ENCODE assay signal across 8 mouse cellular contexts in the genomic region with DNA sequence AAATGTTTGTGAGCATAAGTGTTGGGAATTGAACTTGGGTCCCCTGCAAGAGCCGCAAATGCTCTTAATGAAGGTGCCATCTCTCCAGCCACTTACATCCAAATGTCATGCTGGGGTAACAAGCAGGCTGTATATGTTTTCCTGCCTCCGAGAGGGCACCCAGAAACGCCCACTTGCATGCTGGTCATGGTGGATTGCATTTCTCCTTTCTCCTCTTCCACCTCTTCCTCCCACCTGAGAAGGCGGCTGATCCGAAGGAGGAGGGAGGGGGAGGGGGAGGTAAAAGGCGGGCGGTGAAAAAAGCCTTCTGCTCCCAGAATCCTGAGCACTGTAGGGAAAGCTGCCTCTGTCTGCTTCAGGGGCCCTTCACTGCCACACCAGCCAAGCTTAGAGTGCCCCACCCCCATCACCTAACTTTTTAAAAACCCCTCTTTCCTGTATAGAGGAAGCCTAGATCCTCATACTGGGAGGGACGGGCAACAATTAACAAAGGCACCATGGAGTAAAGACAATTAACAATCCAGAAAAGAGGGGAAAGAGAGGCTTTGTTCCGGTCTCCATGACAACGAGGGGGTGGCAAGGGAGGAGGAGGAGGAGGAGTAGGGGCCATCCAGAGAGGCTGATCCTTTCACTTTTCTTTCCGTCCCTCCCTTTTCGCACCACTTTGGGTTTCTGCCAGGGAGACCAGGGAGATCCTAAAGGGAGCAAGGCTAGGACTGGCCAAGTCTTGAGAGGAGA. TPM values are rescaled to one million over a fixed set of nuclear protein-coding genes. Genes with fewer than 3 reads are reported as not detected.
DNase-seq lines count a peak whose midpoint lies in the region; ATAC-seq and TF ChIP-seq lines count a peak whose summit lies in the region.

No protein-coding gene starts in this region.

- no peak for TF ChIP-seq CTCF in cerebellum, adult 2 months (IDR thresholded peaks at IDR 0.05; ENCODE audit: borderline replicate concordance, insufficient read depth, low read depth, low read length)
- no peak for TF ChIP-seq CTCF in small intestine, adult 2 months (IDR thresholded peaks at IDR 0.05; ENCODE audit: extremely low read depth, insufficient read length, insufficient replicate concordance, low read depth, low read length)

- ATAC-seq in cerebellum, adult (ENCODE audit: insufficient number of reproducible peaks, low FRiP score, low TSS enrichment), result no peak
- peak; percentile 86 for ATAC-seq in embryonic facial prominence, embryonic 11.5 days (replicated peaks; ENCODE audit: insufficient number of reproducible peaks, low FRiP score, low TSS enrichment, low read depth)

- DNase-seq in cerebellum, adult 2 months, result peak in 1 of 2 experiments; percentile 21
- DNase-seq in embryonic facial prominence, embryonic 11.5 days (ENCODE audit: low spot score), result peak; percentile 60
- DNase-seq in heart, postnatal 4 days, result peak; percentile 67
- DNase-seq in layer of hippocampus, adult 9-10 months (ENCODE audit: low spot score), result peak; percentile 27
- peak; percentile 60 for DNase-seq in lung, postnatal 14 days
- DNase-seq in c-Kit-positive CD71-positive TER-119-positive erythroid progenitor cells, embryonic 14.5 days (ENCODE audit: low spot score), result no peak

- H3K9ac ChIP-seq in embryonic facial prominence, embryonic 11.5 days (replicated peaks; ENCODE audit: low read length), result peak overlapping the region; percentile 47

- WGBS in cerebellum, adult 2 months, result 7% methylated on average over 12 of the region's 12 CpGs
- 8% methylated on average over 11 of the region's 12 CpGs for WGBS in embryonic facial prominence, embryonic 11.5 days
- 27% methylated on average over 12 of the region's 12 CpGs for WGBS in small intestine, adult 2 months

- no peaks in the 10 kb centered on the region for H3K36me3 ChIP-seq in embryonic facial prominence, embryonic 11.5 days (replicated peaks; ENCODE audit: control insufficient read depth, insufficient read depth, low read depth, low read length)
- H3K36me3 ChIP-seq in small intestine, adult 2 months (ENCODE audit: control insufficient read depth, insufficient read depth, low read length), result no peaks in the 10 kb centered on the region

- no peaks in the 10 kb centered on the region for H3K4me1 ChIP-seq in cerebellum, adult 2 months (ENCODE audit: control insufficient read depth, insufficient read depth, low read length)
- no peaks in the 10 kb centered on the region for H3K4me1 ChIP-seq in embryonic facial prominence, embryonic 11.5 days (ENCODE audit: control insufficient read depth, insufficient read depth, low read length)
- H3K4me1 ChIP-seq in small intestine, adult 2 months (ENCODE audit: control insufficient read depth, insufficient read depth, insufficient read length, low read length), result peaks cover 13% of the 10 kb centered on the region

- no peak overlapping the region for H3K27ac ChIP-seq in cerebellum, adult 2 months (ENCODE audit: insufficient read depth, low read length)
- H3K27ac ChIP-seq in embryonic facial prominence, embryonic 11.5 days (replicated peaks; ENCODE audit: low read depth, low read length), result no peak overlapping the region
- peak overlapping the region; percentile 61 for H3K27ac ChIP-seq in small intestine, adult 2 months (ENCODE audit: insufficient read depth, low read depth, low read length)

- H3K4me2 ChIP-seq in embryonic facial prominence, embryonic 11.5 days (ENCODE audit: low read depth, low read length), result peak overlapping the region; percentile 26

- no peak for TF ChIP-seq POLR2A in cerebellum, adult 2 months (IDR thresholded peaks at IDR 0.05; ENCODE audit: borderline replicate concordance, insufficient read depth, low read length)
- no peak for TF ChIP-seq POLR2A in small intestine, adult 2 months (IDR thresholded peaks at IDR 0.05; ENCODE audit: low read depth, low read length)

- peak overlapping the region; percentile 15 for H3K4me3 ChIP-seq in cerebellum, adult 2 months (replicated peaks; ENCODE audit: insufficient read depth, low read depth, low read length)
- 0 out of 2 replicates have a peak overlapping the region, but pooled peaks have one; percentile 3 for H3K4me3 ChIP-seq in embryonic facial prominence, embryonic 11.5 days (ENCODE audit: low read depth, low read length)
- H3K4me3 ChIP-seq in small intestine, adult 2 months (ENCODE audit: low read depth, low read length), result peak overlapping the region; percentile 54

- no peaks in the 10 kb centered on the region for H3K27me3 ChIP-seq in cerebellum, adult 2 months (ENCODE audit: control insufficient read depth, insufficient read depth, low read length)
- no peaks in the 10 kb centered on the region for H3K27me3 ChIP-seq in embryonic facial prominence, embryonic 11.5 days (ENCODE audit: control insufficient read depth, insufficient read depth, low read length)
- no peaks in the 10 kb centered on the region for H3K27me3 ChIP-seq in small intestine, adult 2 months (ENCODE audit: control insufficient read depth, insufficient read depth, low read length)

- no peaks in the 10 kb centered on the region for H3K9me3 ChIP-seq in embryonic facial prominence, embryonic 11.5 days (replicated peaks; ENCODE audit: control insufficient read depth, low read length)

RNA-seq across cellular contexts. Expression of a gene that starts 10.0 kb away (rescaled TPM):
- polyA plus RNA-seq in cerebellum, adult 2 months (2012; rRNA removed), result 13.6 and 15.4 TPM in 2 replicates
- 5.7 and 6.4 TPM in 2 replicates for polyA plus RNA-seq in embryonic facial prominence, embryonic 11.5 days (2014; fragmentation: Nextera tagmentation; extraction: Ambion mirVana)
- 10 to 100 TPM; 29.8 to 32.4 TPM for total RNA-seq in heart, postnatal 4 days (2021)
- 46.7 and 189 TPM in 2 replicates for polyA plus RNA-seq in small intestine, adult 2 months (2012; rRNA removed)

Comparison
In these comparisons a context has a peak if more than half of its experiments do, and no peak if none do; other contexts are left out.
1. H3K4me3 ChIP-seq: peak in every context shown above with its lines; median percentile 54 in small intestine, adult 2 months; 15 in cerebellum, adult 2 months; 3 in embryonic facial prominence, embryonic 11.5 days.